Mouse (Mus musculus): Measurements from ENCODE around the gene Dapp1. TPM values are rescaled to one million over a fixed set of nuclear protein-coding genes. Genes with fewer than 3 reads are reported as not detected.

Gene Dapp1
- total and polyA plus RNA-seq, 2 experiments, result 0.59 to 1.6 TPM

DNA sequence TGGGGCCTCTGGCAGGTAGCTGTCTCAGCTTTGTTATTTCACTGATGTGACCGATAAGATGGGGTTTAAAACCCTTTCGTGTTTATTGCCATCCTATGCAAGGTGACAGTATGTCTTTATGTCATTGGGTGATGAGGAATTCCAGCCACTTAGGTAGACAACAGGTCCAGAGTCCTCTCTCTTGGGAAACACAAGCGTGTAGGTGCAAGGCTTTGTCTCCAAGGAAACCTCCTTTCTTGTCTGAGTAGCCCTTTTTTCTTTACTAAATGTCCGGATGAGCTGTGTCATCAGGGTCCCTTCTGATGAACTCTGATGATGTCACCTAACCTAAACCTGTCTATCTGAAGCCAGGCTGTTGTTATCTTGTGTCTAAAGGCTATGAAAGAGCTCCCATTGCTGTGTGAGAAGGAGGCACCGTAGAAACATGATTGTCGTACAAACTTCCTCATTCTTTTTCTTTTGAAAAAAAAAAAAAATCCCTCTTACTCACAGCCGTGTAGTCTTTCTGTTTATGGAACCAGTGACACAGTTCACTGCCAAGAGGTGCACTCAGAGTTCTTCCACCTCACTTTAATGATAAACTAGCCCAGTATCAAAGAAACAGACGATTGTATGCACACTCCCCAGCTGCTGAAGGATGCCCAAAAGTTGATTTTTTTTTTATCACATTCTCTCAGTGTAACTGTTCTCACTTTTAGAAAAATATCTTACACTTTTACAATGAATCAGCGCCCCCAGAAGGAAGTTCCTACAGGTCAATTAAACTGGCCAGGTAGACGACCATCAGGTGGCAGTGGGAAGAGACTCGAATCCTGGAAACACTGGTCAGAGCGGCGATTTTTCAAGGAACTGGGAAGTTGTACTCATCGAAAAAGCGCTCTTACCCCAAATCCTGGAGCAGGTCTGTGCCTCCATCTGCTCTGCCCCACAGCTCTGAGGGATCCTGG lies 637 bp downstream of the Dapp1 start:
- no peaks in the 10 kb centered on the region for H3K79me2 ChIP-seq (ENCODE audit: control insufficient read depth, insufficient read depth, low read length)
- H3K27me3 ChIP-seq (ENCODE audit: control insufficient read depth, insufficient read depth, low read length), result no peaks in the 10 kb centered on the region
- WGBS, result 20% methylated on average over 15 of the region's 15 CpGs
- H3K9ac ChIP-seq (ENCODE audit: low read depth, low read length), result peak overlapping the region; percentile 41; the same call in 1 of the 2 replicates
- TF ChIP-seq CTCF (IDR thresholded peaks at IDR 0.05; ENCODE audit: low read depth, low read length) (no peak), POLR2A (IDR thresholded peaks at IDR 0.05; ENCODE audit: extremely low read depth, insufficient read depth, low read length) (no peak)
- H3K4me1 ChIP-seq (ENCODE audit: control insufficient read depth, insufficient read depth, low read length), result peaks cover 2% of the 10 kb centered on the region; the same call in 1 of the 2 replicates
- no peaks in the 10 kb centered on the region for H3K36me3 ChIP-seq (ENCODE audit: control insufficient read depth, insufficient read depth, low read length)
- H3K27ac ChIP-seq (replicated peaks; ENCODE audit: insufficient read depth, low read depth, low read length), result peak overlapping the region; percentile 8
- no peak for DNase-seq (ENCODE audit: extremely low read depth, low read depth, low spot score)
- peak overlapping the region; percentile 57 for H3K4me3 ChIP-seq (ENCODE audit: insufficient read depth, low read depth, low read length)

DNA sequence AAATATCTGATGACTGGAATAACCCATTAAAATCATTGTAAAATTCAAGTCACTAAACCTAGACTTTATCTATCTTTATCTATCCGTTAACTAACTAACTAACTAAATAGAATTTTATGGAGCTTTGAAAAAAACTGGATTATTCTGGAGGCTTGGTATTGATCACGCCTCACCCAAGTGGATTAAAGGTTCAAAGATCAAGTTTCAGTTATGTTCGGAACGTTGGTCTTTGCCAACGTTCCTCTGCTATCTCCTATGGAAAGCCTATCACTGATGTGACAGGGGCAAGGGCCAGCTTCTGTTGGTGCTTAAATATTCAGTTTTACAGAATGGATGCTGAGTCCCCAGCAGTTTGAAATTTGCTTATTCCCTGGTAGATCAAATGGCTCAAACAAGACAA lies 3.1 kb downstream of the Dapp1 start:
- Histone ChIP-seq H3K4me1 (ENCODE audit: control insufficient read depth, insufficient read depth, low read length) (peaks cover 2% of the 10 kb centered on the region; the same call in 1 of the 2 replicates), H3K27ac (replicated peaks; ENCODE audit: insufficient read depth, low read depth, low read length) (no peak overlapping the region), H3K9ac (ENCODE audit: low read depth, low read length) (no peak overlapping the region)

GRCm38 (mm10) chr3:137977629-137978041 lies 3.7 kb downstream of the Dapp1 start:
- H3K4me3 ChIP-seq (ENCODE audit: insufficient read depth, low read depth, low read length), result no peak overlapping the region
- WGBS, result 77% methylated on average over 6 of the region's 6 CpGs
- H3K27ac ChIP-seq (replicated peaks; ENCODE audit: insufficient read depth, low read depth, low read length), result no peak overlapping the region
- no peaks in the 10 kb centered on the region for H3K79me2 ChIP-seq (ENCODE audit: control insufficient read depth, insufficient read depth, low read length)
- TF ChIP-seq POLR2A (IDR thresholded peaks at IDR 0.05; ENCODE audit: extremely low read depth, insufficient read depth, low read length) (no peak), CTCF (IDR thresholded peaks at IDR 0.05; ENCODE audit: low read depth, low read length) (no peak)
- H3K9ac ChIP-seq (ENCODE audit: low read depth, low read length), result no peak overlapping the region
- H3K27me3 ChIP-seq (ENCODE audit: control insufficient read depth, insufficient read depth, low read length), result no peaks in the 10 kb centered on the region
- DNase-seq (ENCODE audit: extremely low read depth, low read depth, low spot score), result no peak
- H3K4me1 ChIP-seq (ENCODE audit: control insufficient read depth, insufficient read depth, low read length), result peaks cover 2% of the 10 kb centered on the region; the same call in 1 of the 2 replicates
- H3K36me3 ChIP-seq (ENCODE audit: control insufficient read depth, insufficient read depth, low read length), result no peaks in the 10 kb centered on the region

More for the DNA sequence above, 3.1 kb downstream of the Dapp1 start:
- DNase-seq (ENCODE audit: extremely low read depth, low read depth, low spot score), result peak; percentile 60
- 24% methylated on average over 5 of the region's 5 CpGs for WGBS
- H3K27me3 ChIP-seq (ENCODE audit: control insufficient read depth, insufficient read depth, low read length), result no peaks in the 10 kb centered on the region
- no peak for TF ChIP-seq CTCF (IDR thresholded peaks at IDR 0.05; ENCODE audit: low read depth, low read length)
- TF ChIP-seq POLR2A (IDR thresholded peaks at IDR 0.05; ENCODE audit: extremely low read depth, insufficient read depth, low read length), result no peak
- H3K79me2 ChIP-seq (ENCODE audit: control insufficient read depth, insufficient read depth, low read length), result no peaks in the 10 kb centered on the region
- no peaks in the 10 kb centered on the region for H3K36me3 ChIP-seq (ENCODE audit: control insufficient read depth, insufficient read depth, low read length)
- no peak overlapping the region for H3K4me3 ChIP-seq (ENCODE audit: insufficient read depth, low read depth, low read length)

DNA sequence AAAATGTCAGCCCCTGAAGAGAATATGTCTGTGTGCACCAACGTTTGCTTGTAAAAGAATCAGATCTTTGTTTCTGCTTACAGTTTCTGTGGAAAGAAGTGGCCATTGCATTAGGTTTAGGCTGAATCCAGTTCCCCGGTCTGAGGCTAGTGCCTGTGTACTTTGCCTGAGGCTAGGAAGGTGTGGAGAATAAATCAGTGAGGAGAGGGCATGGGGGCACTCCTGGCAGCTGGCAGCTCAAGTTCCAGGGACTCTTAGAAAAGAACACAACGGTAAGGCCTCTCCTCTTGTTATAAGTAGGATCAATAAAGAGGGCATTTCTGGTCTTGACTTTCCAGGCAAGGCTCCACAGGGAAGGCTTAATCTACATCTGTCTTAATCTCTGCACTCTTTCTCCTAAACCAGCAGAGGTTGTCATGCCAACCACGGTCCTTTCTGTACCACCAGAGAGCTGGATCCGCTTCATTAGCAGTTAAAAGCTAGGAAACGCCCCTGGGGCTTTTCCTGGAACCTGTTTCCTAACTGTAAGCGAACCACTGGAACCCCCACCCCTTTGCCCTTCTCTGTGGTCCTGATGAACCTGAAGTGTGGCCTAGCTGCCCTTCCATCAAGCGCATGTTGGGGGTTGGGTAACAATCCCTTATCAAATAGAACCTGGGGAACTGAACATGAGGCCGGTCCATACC lies 4.3 kb downstream of the Dapp1 start:
- peaks cover 2% of the 10 kb centered on the region; the same call in 1 of the 2 replicates for H3K4me1 ChIP-seq (ENCODE audit: control insufficient read depth, insufficient read depth, low read length)
- no peak overlapping the region for H3K27ac ChIP-seq (replicated peaks; ENCODE audit: insufficient read depth, low read depth, low read length)
- WGBS, result 91% methylated on average over 9 of the region's 9 CpGs
- H3K79me2 ChIP-seq (ENCODE audit: control insufficient read depth, insufficient read depth, low read length), result no peaks in the 10 kb centered on the region
- H3K4me3 ChIP-seq (ENCODE audit: insufficient read depth, low read depth, low read length), result no peak overlapping the region
- no peaks in the 10 kb centered on the region for H3K36me3 ChIP-seq (ENCODE audit: control insufficient read depth, insufficient read depth, low read length)
- no peaks in the 10 kb centered on the region for H3K27me3 ChIP-seq (ENCODE audit: control insufficient read depth, insufficient read depth, low read length)
- H3K9ac ChIP-seq (ENCODE audit: low read depth, low read length), result no peak overlapping the region
- TF ChIP-seq POLR2A (IDR thresholded peaks at IDR 0.05; ENCODE audit: extremely low read depth, insufficient read depth, low read length) (no peak), CTCF (IDR thresholded peaks at IDR 0.05; ENCODE audit: low read depth, low read length) (no peak)
- DNase-seq (ENCODE audit: extremely low read depth, low read depth, low spot score), result no peak

- peaks cover 2% of the 10 kb centered on the region; the same call in 1 of the 2 replicates for H3K4me1 ChIP-seq (ENCODE audit: control insufficient read depth, insufficient read depth, low read length)
- H3K4me3 ChIP-seq (ENCODE audit: insufficient read depth, low read depth, low read length), result no peak overlapping the region
- no peak overlapping the region for H3K27ac ChIP-seq (replicated peaks; ENCODE audit: insufficient read depth, low read depth, low read length)
- no peaks in the 10 kb centered on the region for H3K27me3 ChIP-seq (ENCODE audit: control insufficient read depth, insufficient read depth, low read length)
- H3K36me3 ChIP-seq (ENCODE audit: control insufficient read depth, insufficient read depth, low read length), result no peaks in the 10 kb centered on the region
- H3K9ac ChIP-seq (ENCODE audit: low read depth, low read length), result no peak overlapping the region
- TF ChIP-seq POLR2A (IDR thresholded peaks at IDR 0.05; ENCODE audit: extremely low read depth, insufficient read depth, low read length) (no peak), CTCF (IDR thresholded peaks at IDR 0.05; ENCODE audit: low read depth, low read length) (no peak)
- 93% methylated on average over 17 of the region's 17 CpGs for WGBS
- no peak for DNase-seq (ENCODE audit: extremely low read depth, low read depth, low spot score)
- H3K79me2 ChIP-seq (ENCODE audit: control insufficient read depth, insufficient read depth, low read length), result no peaks in the 10 kb centered on the region
Measured at GRCm38 (mm10) chr3:137975856-137976423, 5.4 kb downstream of the Dapp1 start.

All from liver, adult 2 months (tissue).